Mouse (Mus musculus) frontal cortex, postnatal 14 days (tissue): Measurements from ENCODE around the gene Cfap99.
A peak's percentile ranks its signal among the peaks of the same experiment; 100 is the strongest.

Source experiments
- DNase-seq, 2 experiments: peaks; one replicate each; pipeline ENCODE4 v3.0.0; 2022; ENCODE audit warnings: low spot score in 2 of 2

The Cfap99 gene

GRCm38 (mm10) chr5:34288154-34288716 is at the start of gene Cfap99, which contains the start of gene Zfyve28:
Cfap99 (plus strand) TSS chr5:34288600.
Zfyve28 (minus strand) TSS chr5:34288449.
- DNase-seq: peak; percentile 93 to 94

- DNase-seq: peak; percentile 58 to 73
These were observed 46.0 kb upstream of the Cfap99 start for GRCm38 (mm10) chr5:34242224-34242963.

GRCm38 (mm10) chr5:34243062-34243461 is 45.3 kb upstream of the Cfap99 start:
- no peak for DNase-seq

- DNase-seq: no peak
These were observed 42.0 kb upstream of the Cfap99 start for GRCm38 (mm10) chr5:34246443-34246842.

GRCm38 (mm10) chr5:34249132-34249531 is 39.3 kb upstream of the Cfap99 start:
- DNase-seq: no peak

- DNase-seq: no peak
These were observed 38.3 kb upstream of the Cfap99 start for GRCm38 (mm10) chr5:34250090-34250489.

- no peak for DNase-seq
These were observed 36.6 kb upstream of the Cfap99 start for GRCm38 (mm10) chr5:34251794-34252193.

- no peak for DNase-seq
These were observed 36.0 kb upstream of the Cfap99 start for GRCm38 (mm10) chr5:34252307-34252966.

GRCm38 (mm10) chr5:34252967-34253519 is 35.4 kb upstream of the Cfap99 start:
- DNase-seq: no peak

GRCm38 (mm10) chr5:34254309-34254708 is 34.1 kb upstream of the Cfap99 start:
- no peak for DNase-seq

- no peak for DNase-seq
These were observed 33.2 kb upstream of the Cfap99 start for GRCm38 (mm10) chr5:34255189-34255588.

- DNase-seq: no peak
These were observed 29.1 kb upstream of the Cfap99 start for GRCm38 (mm10) chr5:34259172-34259816.

- DNase-seq: no peak
These were observed 22.3 kb upstream of the Cfap99 start for GRCm38 (mm10) chr5:34266065-34266464.

- DNase-seq: no peak
These were observed 19.0 kb upstream of the Cfap99 start for GRCm38 (mm10) chr5:34269197-34269920.

- no peak for DNase-seq
These were observed 18.4 kb upstream of the Cfap99 start for GRCm38 (mm10) chr5:34269921-34270465.

- no peak for DNase-seq
These were observed 16.7 kb upstream of the Cfap99 start for GRCm38 (mm10) chr5:34271743-34272142.

GRCm38 (mm10) chr5:34273251-34273681 is 15.1 kb upstream of the Cfap99 start:
- no peak for DNase-seq

GRCm38 (mm10) chr5:34274268-34274667 is 14.1 kb upstream of the Cfap99 start:
- no peak for DNase-seq

- DNase-seq: no peak
These were observed 13.6 kb upstream of the Cfap99 start for GRCm38 (mm10) chr5:34274676-34275293.

- DNase-seq: no peak
These were observed 12.2 kb upstream of the Cfap99 start for GRCm38 (mm10) chr5:34276191-34276590.

GRCm38 (mm10) chr5:34276746-34277145 is 11.7 kb upstream of the Cfap99 start:
- no peak for DNase-seq
